Mouse (Mus musculus): Measurements from ENCODE around the gene Polh. TPM values are rescaled to one million over a fixed set of nuclear protein-coding genes. Genes with fewer than 3 reads are reported as not detected.

The Polh gene
- polyA plus RNA-seq, 1 experiment from 2014 or later, result 10.5 TPM

DNA sequence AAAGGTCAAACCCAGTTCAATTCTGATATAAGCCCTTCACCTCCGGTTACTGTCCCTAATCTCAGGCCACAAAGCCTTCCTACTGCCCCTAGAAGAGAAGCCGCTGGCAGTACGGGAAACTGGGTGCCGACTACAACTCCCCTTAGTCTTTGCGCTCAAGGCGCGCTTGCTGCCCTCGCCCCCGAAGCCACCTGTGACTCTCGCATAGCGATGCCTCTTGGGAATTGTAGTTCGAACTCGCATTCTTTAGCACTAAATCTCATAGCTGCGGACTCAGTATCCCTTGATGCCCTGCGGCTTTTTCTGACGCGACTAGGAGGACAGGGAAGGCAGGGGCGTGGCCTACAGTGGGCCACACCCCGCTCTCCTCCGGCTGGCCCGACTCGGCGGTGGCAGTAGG lies 41.8 kb downstream of the Polh start, which contains the start of gene Gtpbp2:
Gene Gtpbp2 (plus strand): TSS at position 347 of the 400 bp plus-strand sequence.
- Histone ChIP-seq H3K27ac (peak within 1 kb of the TSS; percentile 80), H3K4me1 (replicated peaks; ENCODE audit: insufficient read depth, low read length) (peaks cover 9% of the 10 kb centered on the region; the same call in 1 of the 2 replicates), H3K4me3 (replicated peaks; ENCODE audit: low read depth, low read length) (peak within 1 kb of the TSS; percentile 70), H3K4me2 (ENCODE audit: low read length) (peak within 1 kb of the TSS; percentile 71), H3K27me3 (ENCODE audit: insufficient read depth, low read length) (no peaks in the 10 kb centered on the region), H3K36me3 (ENCODE audit: insufficient read depth, low read length) (peaks cover 17% of the 10 kb centered on the region), H3K9me3 (replicated peaks; ENCODE audit: low read length) (no peaks in the 10 kb centered on the region), H3K9ac (ENCODE audit: low read depth, low read length) (peak within 1 kb of the TSS; percentile 70)
- TF ChIP-seq CTCF (IDR thresholded peaks at IDR 0.05; ENCODE audit: low read depth), result no peak
- 0% methylated on average over 23 of the region's 23 CpGs for WGBS
- ATAC-seq (replicated peaks; ENCODE audit: low FRiP score, low read depth), result peak; percentile 92
- peak; percentile 100 for DNase-seq (ENCODE audit: low spot score)

- Histone ChIP-seq H3K4me1 (replicated peaks; ENCODE audit: insufficient read depth, low read length) (peaks cover 9% of the 10 kb centered on the region; the same call in 1 of the 2 replicates), H3K4me2 (ENCODE audit: low read length) (peak overlapping the region; percentile 71), H3K9ac (ENCODE audit: low read depth, low read length) (peak overlapping the region; percentile 56), H3K36me3 (ENCODE audit: insufficient read depth, low read length) (peaks cover 12% of the 10 kb centered on the region; the same call in 1 of the 2 replicates), H3K9me3 (replicated peaks; ENCODE audit: low read length) (no peaks in the 10 kb centered on the region), H3K27me3 (ENCODE audit: insufficient read depth, low read length) (no peaks in the 10 kb centered on the region), H3K27ac (peak overlapping the region; percentile 77), H3K4me3 (replicated peaks; ENCODE audit: low read depth, low read length) (peak overlapping the region; percentile 70)
- under 1% methylated on average over 16 of the region's 16 CpGs for WGBS
- ATAC-seq (replicated peaks; ENCODE audit: low FRiP score, low read depth) (peak; percentile 68), DNase-seq (ENCODE audit: low spot score) (peak; percentile 97)
- TF ChIP-seq CTCF (IDR thresholded peaks at IDR 0.05; ENCODE audit: low read depth), result peak; percentile 63
These were observed 42.3 kb downstream of the Polh start for GRCm38 (mm10) chr17:46160090-46160662.

DNA sequence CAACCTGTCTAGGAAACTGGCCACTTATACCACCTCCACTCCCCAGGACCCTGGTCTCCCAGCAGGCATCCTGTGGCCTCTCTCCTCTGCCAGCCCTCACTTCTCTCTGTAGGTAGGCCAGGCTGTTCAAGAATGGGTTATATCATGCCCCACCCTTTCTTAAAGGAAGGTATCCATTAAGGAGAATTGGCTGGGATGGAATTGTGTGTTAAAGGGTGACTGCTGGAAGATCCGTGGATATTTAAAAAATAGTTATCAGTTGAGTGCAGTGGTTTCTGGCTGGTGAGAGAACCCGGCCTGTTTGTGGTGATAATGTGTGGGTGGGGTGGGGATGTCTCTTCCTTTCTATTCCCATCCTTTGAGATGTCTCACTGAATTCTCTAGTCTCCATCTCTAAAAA lies 43.2 kb downstream of the Polh start:
- WGBS, result 62% methylated on average over 2 of the region's 2 CpGs
- H3K4me1 ChIP-seq (replicated peaks; ENCODE audit: insufficient read depth, low read length), result peaks cover 9% of the 10 kb centered on the region; the same call in 1 of the 2 replicates
- no peak for TF ChIP-seq CTCF (IDR thresholded peaks at IDR 0.05; ENCODE audit: low read depth)
- H3K9ac ChIP-seq (ENCODE audit: low read depth, low read length), result no peak overlapping the region
- H3K27me3 ChIP-seq (ENCODE audit: insufficient read depth, low read length), result no peaks in the 10 kb centered on the region
- H3K4me2 ChIP-seq (ENCODE audit: low read length), result peak overlapping the region; percentile 71; the same call in 1 of the 2 replicates
- no peak overlapping the region for H3K4me3 ChIP-seq (replicated peaks; ENCODE audit: low read depth, low read length)
- peaks cover 4% of the 10 kb centered on the region; the same call in 1 of the 2 replicates for H3K36me3 ChIP-seq (ENCODE audit: insufficient read depth, low read length)
- peak overlapping the region; percentile 77 for H3K27ac ChIP-seq
- DNase-seq (ENCODE audit: low spot score), result no peak
- ATAC-seq (replicated peaks; ENCODE audit: low FRiP score, low read depth), result no peak
- no peaks in the 10 kb centered on the region for H3K9me3 ChIP-seq (replicated peaks; ENCODE audit: low read length)

DNA sequence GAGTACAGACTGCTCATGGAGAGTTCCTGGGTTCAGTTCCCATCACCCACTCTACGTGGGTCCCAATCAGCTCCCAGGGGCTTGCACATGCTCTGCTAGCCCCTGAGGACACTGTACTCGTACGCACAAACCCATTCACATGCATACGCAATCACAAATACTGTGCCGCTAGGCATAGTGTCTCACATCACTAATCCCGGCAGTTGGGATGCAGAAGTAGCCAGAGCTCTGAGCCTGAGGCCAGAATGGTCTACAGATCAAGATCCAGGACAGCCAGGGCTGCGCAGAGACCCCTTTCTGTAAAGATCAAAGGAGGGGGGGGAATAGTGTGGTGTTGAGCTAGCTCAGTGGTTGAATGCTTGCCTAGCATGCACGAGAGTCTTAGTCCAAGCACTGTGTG lies 45.3 kb downstream of the Polh start:
- Histone ChIP-seq H3K4me3 (replicated peaks; ENCODE audit: low read depth, low read length) (no peak overlapping the region), H3K4me1 (replicated peaks; ENCODE audit: insufficient read depth, low read length) (peaks cover 6% of the 10 kb centered on the region; the same call in 1 of the 2 replicates), H3K9me3 (replicated peaks; ENCODE audit: low read length) (no peaks in the 10 kb centered on the region), H3K9ac (ENCODE audit: low read depth, low read length) (no peak overlapping the region), H3K36me3 (ENCODE audit: insufficient read depth, low read length) (no peaks in the 10 kb centered on the region), H3K27me3 (ENCODE audit: insufficient read depth, low read length) (no peaks in the 10 kb centered on the region), H3K27ac (no peak overlapping the region), H3K4me2 (ENCODE audit: low read length) (no peak overlapping the region)
- 68% methylated on average over 8 of the region's 8 CpGs for WGBS
- ATAC-seq (replicated peaks; ENCODE audit: low FRiP score, low read depth) (no peak), DNase-seq (ENCODE audit: low spot score) (no peak)
- TF ChIP-seq CTCF (IDR thresholded peaks at IDR 0.05; ENCODE audit: low read depth), result no peak

- no peak for TF ChIP-seq CTCF (IDR thresholded peaks at IDR 0.05; ENCODE audit: low read depth)
- H3K9me3 ChIP-seq (replicated peaks; ENCODE audit: low read length), result no peaks in the 10 kb centered on the region
- no peak overlapping the region for H3K9ac ChIP-seq (ENCODE audit: low read depth, low read length)
- DNase-seq (ENCODE audit: low spot score) (no peak), ATAC-seq (replicated peaks; ENCODE audit: low FRiP score, low read depth) (no peak)
- WGBS, result 76% methylated on average over 5 of the region's 5 CpGs
- no peak overlapping the region for H3K27ac ChIP-seq
- H3K4me3 ChIP-seq (replicated peaks; ENCODE audit: low read depth, low read length), result no peak overlapping the region
- H3K4me2 ChIP-seq (ENCODE audit: low read length), result no peak overlapping the region
- peaks cover 1% of the 10 kb centered on the region; the same call in 1 of the 2 replicates for H3K4me1 ChIP-seq (replicated peaks; ENCODE audit: insufficient read depth, low read length)
- H3K27me3 ChIP-seq (ENCODE audit: insufficient read depth, low read length), result no peaks in the 10 kb centered on the region
- H3K36me3 ChIP-seq (ENCODE audit: insufficient read depth, low read length), result no peaks in the 10 kb centered on the region
These were observed 45.8 kb downstream of the Polh start for GRCm38 (mm10) chr17:46156680-46157079.

- WGBS, result 96% methylated on average over 3 of the region's 3 CpGs
- Histone ChIP-seq H3K9me3 (replicated peaks; ENCODE audit: low read length) (no peaks in the 10 kb centered on the region), H3K27me3 (ENCODE audit: insufficient read depth, low read length) (no peaks in the 10 kb centered on the region), H3K4me1 (replicated peaks; ENCODE audit: insufficient read depth, low read length) (no peaks in the 10 kb centered on the region), H3K36me3 (ENCODE audit: insufficient read depth, low read length) (no peaks in the 10 kb centered on the region), H3K9ac (ENCODE audit: low read depth, low read length) (no peak overlapping the region), H3K4me2 (ENCODE audit: low read length) (no peak overlapping the region), H3K27ac (no peak overlapping the region), H3K4me3 (replicated peaks; ENCODE audit: low read depth, low read length) (no peak overlapping the region)
- TF ChIP-seq CTCF (IDR thresholded peaks at IDR 0.05; ENCODE audit: low read depth), result no peak
- DNase-seq (ENCODE audit: low spot score) (no peak), ATAC-seq (replicated peaks; ENCODE audit: low FRiP score, low read depth) (no peak)
These were observed 48.1 kb downstream of the Polh start for GRCm38 (mm10) chr17:46154336-46154735.

Measured in kidney, postnatal 0 days (tissue).